Mouse (Mus musculus): ENCODE measurements around the gene Gnaz.

- no peak for TF ChIP-seq CTCF (IDR thresholded peaks at IDR 0.05; ENCODE audit: low read depth)
- no peak for TF ChIP-seq EP300 (IDR thresholded peaks at IDR 0.05; ENCODE audit: low read depth)
Measured at GRCm38 (mm10) chr10:74995377-74995776, 28.4 kb downstream of the Gnaz start.

Measured in liver, postnatal 0 days (tissue).